Mouse (Mus musculus): ENCODE data around the gene Rad51b. TPM values are rescaled to one million over a fixed set of nuclear protein-coding genes. Genes with fewer than 3 reads are reported as not detected.

Rad51b gene
- total RNA-seq, 1 experiment from 2014 or later, result 12.7 TPM

GRCm38 (mm10) chr12:79560893-79561292 is 263.8 kb downstream of the Rad51b start:
- no peak for ATAC-seq (replicated peaks in 1 of 2; ENCODE audit: insufficient read depth in 1 of 2, low FRiP score in 2 of 2, low TSS enrichment in 1 of 2, low read depth in 1 of 2, poor library complexity in 2 of 2, severe bottlenecking in 2 of 2)

- ATAC-seq (replicated peaks in 1 of 2; ENCODE audit: insufficient read depth in 1 of 2, low FRiP score in 2 of 2, low TSS enrichment in 1 of 2, low read depth in 1 of 2, poor library complexity in 2 of 2, severe bottlenecking in 2 of 2), result no peak
Measured at GRCm38 (mm10) chr12:79574159-79575040, 277.3 kb downstream of the Rad51b start.

DNA sequence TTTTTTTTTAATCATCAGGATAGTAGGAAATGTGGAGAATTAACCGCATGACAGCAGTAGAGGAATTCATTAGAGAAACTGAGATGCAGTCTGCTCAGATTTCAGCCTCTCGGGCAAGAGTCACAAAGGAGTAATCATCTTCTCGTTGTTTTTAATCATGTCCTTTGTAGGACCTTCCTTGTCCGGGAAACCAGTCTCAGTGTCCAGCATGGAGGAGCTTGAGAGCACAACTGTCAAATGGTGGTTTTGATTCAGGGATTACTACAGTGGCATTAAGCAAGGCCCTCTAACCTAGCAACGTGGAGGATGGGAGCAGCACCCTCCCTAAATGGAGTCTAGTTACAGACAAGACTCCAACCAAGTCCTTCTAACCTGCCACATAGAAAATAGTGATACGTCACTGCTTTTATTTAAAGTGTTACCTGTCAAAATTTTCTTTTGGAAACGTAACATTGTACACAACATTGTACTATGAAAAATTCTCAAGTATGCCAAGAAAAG is 278.0 kb downstream of the Rad51b start:
- ATAC-seq (replicated peaks in 1 of 2; ENCODE audit: insufficient read depth in 1 of 2, low FRiP score in 2 of 2, low TSS enrichment in 1 of 2, low read depth in 1 of 2, poor library complexity in 2 of 2, severe bottlenecking in 2 of 2), result no peak

- no peak for ATAC-seq (replicated peaks in 1 of 2; ENCODE audit: insufficient read depth in 1 of 2, low FRiP score in 2 of 2, low TSS enrichment in 1 of 2, low read depth in 1 of 2, poor library complexity in 2 of 2, severe bottlenecking in 2 of 2)
Measured at GRCm38 (mm10) chr12:79577525-79577924, 280.4 kb downstream of the Rad51b start.

DNA sequence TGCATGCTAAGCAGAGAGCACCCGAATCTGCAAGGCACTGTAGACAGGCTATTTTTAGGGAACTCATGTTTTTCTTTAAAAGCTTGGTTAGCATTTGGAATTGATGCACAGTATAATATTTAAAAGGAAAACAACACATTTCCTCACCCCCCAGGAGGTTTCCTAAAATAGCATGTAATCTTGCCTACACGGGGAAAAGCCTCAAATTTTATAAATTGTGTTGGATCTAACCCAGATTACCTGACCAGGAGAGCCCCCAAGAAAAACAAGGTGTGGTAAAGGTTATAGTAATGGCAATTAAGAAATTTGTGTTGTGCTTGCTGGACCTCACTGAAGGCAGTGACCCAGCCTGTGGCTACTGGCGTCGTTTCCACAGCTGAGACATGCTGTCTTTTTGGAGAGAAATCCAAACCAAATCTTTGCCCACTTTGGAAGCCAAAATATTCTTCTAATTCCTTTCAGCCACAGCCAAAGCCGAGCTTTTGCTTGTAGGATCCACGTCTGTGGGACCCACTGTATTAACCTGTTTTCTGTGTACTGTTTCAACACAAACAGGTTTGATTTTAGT is 282.0 kb downstream of the Rad51b start:
- no peak for ATAC-seq (replicated peaks in 1 of 2; ENCODE audit: insufficient read depth in 1 of 2, low FRiP score in 2 of 2, low TSS enrichment in 1 of 2, low read depth in 1 of 2, poor library complexity in 2 of 2, severe bottlenecking in 2 of 2)

DNA sequence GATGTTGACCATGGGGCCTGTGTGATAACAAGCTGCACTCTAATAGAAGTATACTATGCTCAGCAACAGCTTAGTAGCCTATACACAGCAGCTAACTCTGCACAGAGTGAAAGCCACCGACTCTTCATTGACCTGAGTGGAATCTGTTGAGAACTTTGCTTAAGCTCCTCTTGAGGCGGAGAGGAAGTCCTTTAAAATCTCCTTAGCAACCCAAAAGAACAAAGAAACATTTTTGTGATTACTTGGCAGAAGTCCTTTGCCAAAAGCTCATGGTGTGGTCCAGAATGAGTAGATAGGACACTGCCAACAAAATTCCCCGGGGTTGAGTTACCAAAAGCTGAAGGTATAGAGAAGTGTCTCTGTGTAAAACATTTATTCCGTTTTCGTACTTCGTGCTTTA is 282.8 kb downstream of the Rad51b start:
- no peak for ATAC-seq (replicated peaks in 1 of 2; ENCODE audit: insufficient read depth in 1 of 2, low FRiP score in 2 of 2, low TSS enrichment in 1 of 2, low read depth in 1 of 2, poor library complexity in 2 of 2, severe bottlenecking in 2 of 2)

- no peak for ATAC-seq (replicated peaks in 1 of 2; ENCODE audit: insufficient read depth in 1 of 2, low FRiP score in 2 of 2, low TSS enrichment in 1 of 2, low read depth in 1 of 2, poor library complexity in 2 of 2, severe bottlenecking in 2 of 2)
Measured at GRCm38 (mm10) chr12:79584556-79585307, 287.6 kb downstream of the Rad51b start.

DNA sequence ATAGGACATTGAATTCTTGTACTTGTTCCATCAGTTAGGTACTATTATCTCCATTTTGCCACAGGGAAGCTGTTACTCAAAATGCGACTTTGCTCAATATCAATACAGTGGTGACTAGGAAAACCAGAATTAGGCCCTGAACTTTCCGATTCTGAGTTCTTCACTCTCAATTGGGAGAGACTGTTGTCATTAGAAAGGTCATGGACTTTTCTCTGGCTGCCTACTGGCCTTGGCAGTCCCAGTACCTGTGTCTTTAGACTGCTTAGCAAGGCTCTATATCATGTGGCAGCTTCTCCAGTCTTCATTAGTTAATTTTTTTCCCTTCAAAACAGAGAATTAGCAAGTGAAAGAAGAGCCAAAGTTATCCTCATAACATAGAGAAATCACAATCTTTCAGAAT is 288.3 kb downstream of the Rad51b start:
- ATAC-seq (replicated peaks in 1 of 2; ENCODE audit: insufficient read depth in 1 of 2, low FRiP score in 2 of 2, low TSS enrichment in 1 of 2, low read depth in 1 of 2, poor library complexity in 2 of 2, severe bottlenecking in 2 of 2), result no peak

DNA sequence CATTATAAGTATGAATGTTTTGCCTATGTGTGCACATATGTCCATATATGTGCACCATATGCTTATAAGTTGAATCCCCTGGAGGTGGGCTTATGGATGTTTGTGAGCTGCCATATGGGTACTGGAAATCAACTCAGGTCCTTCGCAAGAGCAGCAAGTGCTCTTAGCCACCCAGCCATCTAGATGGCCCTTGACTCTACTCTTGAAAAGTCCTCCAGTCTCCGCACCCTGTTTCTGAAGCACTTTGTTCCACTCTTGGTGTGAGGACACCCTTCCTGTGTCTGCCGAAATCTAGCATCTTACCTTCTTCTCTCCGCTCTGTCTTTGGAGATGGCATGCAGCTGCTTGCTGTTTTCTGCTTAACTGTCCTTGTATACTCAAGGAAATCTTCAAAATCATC is 291.7 kb downstream of the Rad51b start:
- no peak for ATAC-seq (replicated peaks in 1 of 2; ENCODE audit: insufficient read depth in 1 of 2, low FRiP score in 2 of 2, low TSS enrichment in 1 of 2, low read depth in 1 of 2, poor library complexity in 2 of 2, severe bottlenecking in 2 of 2)

GRCm38 (mm10) chr12:79592206-79592605 is 295.1 kb downstream of the Rad51b start:
- ATAC-seq (replicated peaks in 1 of 2; ENCODE audit: insufficient read depth in 1 of 2, low FRiP score in 2 of 2, low TSS enrichment in 1 of 2, low read depth in 1 of 2, poor library complexity in 2 of 2, severe bottlenecking in 2 of 2), result no peak

- ATAC-seq (replicated peaks in 1 of 2; ENCODE audit: insufficient read depth in 1 of 2, low FRiP score in 2 of 2, low TSS enrichment in 1 of 2, low read depth in 1 of 2, poor library complexity in 2 of 2, severe bottlenecking in 2 of 2), result no peak
Measured at GRCm38 (mm10) chr12:79596842-79597241, 299.8 kb downstream of the Rad51b start.

DNA sequence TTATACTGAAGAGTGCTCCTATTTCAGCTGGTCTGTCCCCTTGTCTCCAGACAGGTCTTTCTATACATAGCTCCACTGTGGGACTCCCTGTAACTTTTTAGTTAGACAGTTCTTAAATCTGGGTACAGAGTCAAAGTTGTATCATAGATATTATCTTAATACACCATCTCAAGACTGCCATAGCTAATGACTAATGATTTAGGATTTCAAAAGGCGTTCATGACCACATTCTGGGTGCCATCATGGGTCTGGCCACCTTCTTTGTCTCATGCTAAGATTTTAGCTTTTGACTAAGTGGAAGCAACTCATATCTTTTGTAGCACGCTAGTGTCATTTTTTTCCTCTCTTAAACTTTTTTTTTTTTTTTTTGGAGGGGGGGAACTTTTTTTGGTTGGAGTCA is 300.3 kb downstream of the Rad51b start:
- ATAC-seq (replicated peaks in 1 of 2; ENCODE audit: insufficient read depth in 1 of 2, low FRiP score in 2 of 2, low TSS enrichment in 1 of 2, low read depth in 1 of 2, poor library complexity in 2 of 2, severe bottlenecking in 2 of 2), result no peak

- ATAC-seq (replicated peaks in 1 of 2; ENCODE audit: insufficient read depth in 1 of 2, low FRiP score in 2 of 2, low TSS enrichment in 1 of 2, low read depth in 1 of 2, poor library complexity in 2 of 2, severe bottlenecking in 2 of 2), result no peak
Measured at GRCm38 (mm10) chr12:79597786-79598185, 300.7 kb downstream of the Rad51b start.

DNA sequence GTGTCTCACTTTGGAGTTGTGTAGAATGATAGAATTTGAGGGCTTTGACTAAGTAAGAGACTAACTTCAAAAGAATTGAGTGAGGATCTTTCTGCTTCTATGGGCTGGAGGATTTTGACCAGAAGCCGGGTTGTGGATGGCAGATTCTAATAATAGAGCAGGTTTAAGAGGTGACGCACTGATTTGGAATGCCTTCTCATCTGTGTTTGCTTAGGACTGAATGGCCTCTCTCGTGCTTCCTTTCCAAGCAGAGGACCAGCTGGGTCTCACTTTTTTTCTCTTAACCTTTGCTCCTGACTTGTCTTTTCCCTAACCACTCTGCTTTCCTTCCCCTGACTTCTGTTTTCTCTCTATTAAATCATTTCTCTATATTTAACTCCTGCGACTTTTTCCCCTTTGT is 301.4 kb downstream of the Rad51b start:
- no peak for ATAC-seq (replicated peaks in 1 of 2; ENCODE audit: insufficient read depth in 1 of 2, low FRiP score in 2 of 2, low TSS enrichment in 1 of 2, low read depth in 1 of 2, poor library complexity in 2 of 2, severe bottlenecking in 2 of 2)

GRCm38 (mm10) chr12:79598901-79599300 is 301.8 kb downstream of the Rad51b start:
- ATAC-seq (replicated peaks in 1 of 2; ENCODE audit: insufficient read depth in 1 of 2, low FRiP score in 2 of 2, low TSS enrichment in 1 of 2, low read depth in 1 of 2, poor library complexity in 2 of 2, severe bottlenecking in 2 of 2), result no peak

- no peak for ATAC-seq (replicated peaks in 1 of 2; ENCODE audit: insufficient read depth in 1 of 2, low FRiP score in 2 of 2, low TSS enrichment in 1 of 2, low read depth in 1 of 2, poor library complexity in 2 of 2, severe bottlenecking in 2 of 2)
Measured at GRCm38 (mm10) chr12:79600149-79600769, 303.2 kb downstream of the Rad51b start.

DNA sequence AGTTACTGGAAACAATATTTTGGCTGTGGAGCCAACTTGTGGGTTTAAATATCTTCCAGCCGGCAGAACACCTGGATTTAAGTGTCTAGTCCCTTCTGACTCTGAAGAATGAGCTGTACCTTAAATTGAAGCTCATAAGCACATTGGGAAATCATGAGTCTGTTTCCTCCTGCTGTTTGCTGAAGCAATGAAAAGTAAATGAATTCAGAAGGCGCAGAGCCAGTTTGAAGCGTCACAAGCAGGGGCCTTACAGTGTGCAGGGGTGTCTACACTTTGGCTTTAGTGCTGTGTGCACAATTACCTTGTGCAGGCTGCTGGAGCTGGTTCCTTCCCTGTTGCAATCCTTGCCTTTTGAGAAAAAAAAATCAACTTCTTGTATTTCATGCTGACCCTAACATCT is 305.6 kb downstream of the Rad51b start:
- ATAC-seq (replicated peaks in 1 of 2; ENCODE audit: insufficient read depth in 1 of 2, low FRiP score in 2 of 2, low TSS enrichment in 1 of 2, low read depth in 1 of 2, poor library complexity in 2 of 2, severe bottlenecking in 2 of 2), result no peak

- ATAC-seq (replicated peaks in 1 of 2; ENCODE audit: insufficient read depth in 1 of 2, low FRiP score in 2 of 2, low TSS enrichment in 1 of 2, low read depth in 1 of 2, poor library complexity in 2 of 2, severe bottlenecking in 2 of 2), result no peak
Measured at GRCm38 (mm10) chr12:79604850-79605249, 307.8 kb downstream of the Rad51b start.

Measured in hematopoietic stem cell, adult 5-6 weeks (primary cell).